Mouse (Mus musculus) bone marrow, adult 2 months (tissue): ENCODE measurements around the gene Nav2.

Experiments used
- CTCF ChIP-seq: fragments of 200-500 bp; IDR thresholded peaks from 2 replicates; pipeline ENCODE4 v1.5.1; 2011; ENCODE audit warnings: low read length, control low read depth; ENCODE audit not compliant: control insufficient read depth, insufficient read depth
- POLR2A ChIP-seq: fragments of 200-500 bp; IDR thresholded peaks from 2 replicates; pipeline ENCODE4 v1.6.1; 2011; ENCODE audit warnings: low read depth, mild to moderate bottlenecking, control low read depth, low read length, borderline replicate concordance; ENCODE audit not compliant: control insufficient read depth

DNA sequence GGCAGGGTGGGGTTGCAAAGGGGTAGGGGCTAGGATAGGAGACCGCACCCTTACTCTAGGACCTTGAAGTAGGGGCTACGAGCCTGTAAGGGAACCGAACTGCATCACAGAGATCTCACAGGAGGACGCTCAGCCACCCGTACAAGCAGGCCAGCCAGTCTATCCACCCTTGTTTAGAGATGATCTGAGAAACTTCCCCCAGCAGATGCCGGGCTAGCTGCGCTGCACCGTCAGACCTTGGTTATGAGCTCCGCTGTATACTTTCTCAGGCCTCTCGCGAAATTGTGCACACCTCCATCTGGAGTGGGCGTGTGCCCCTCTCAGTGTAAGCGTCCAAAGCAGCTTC is 50.8 kb downstream of the Nav2 start:
- TF ChIP-seq CTCF (no peak), POLR2A (no peak)
